Mouse (Mus musculus): ENCODE data around the gene Disc1.

Gene Disc1

GRCm38 (mm10) chr8:125258806-125259500 is 205.0 kb downstream of the Disc1 start:
- DNase-seq (ENCODE audit: low read depth, low spot score), result no peak

GRCm38 (mm10) chr8:125268181-125268705 is 214.2 kb downstream of the Disc1 start:
- no peak for DNase-seq (ENCODE audit: low read depth, low spot score)

GRCm38 (mm10) chr8:125270292-125270691 is 216.3 kb downstream of the Disc1 start:
- DNase-seq (ENCODE audit: low read depth, low spot score), result no peak

GRCm38 (mm10) chr8:125271357-125271756 is 217.4 kb downstream of the Disc1 start:
- no peak for DNase-seq (ENCODE audit: low read depth, low spot score)

- no peak for DNase-seq (ENCODE audit: low read depth, low spot score)
These were observed 218.3 kb downstream of the Disc1 start for GRCm38 (mm10) chr8:125272089-125272866.

- DNase-seq (ENCODE audit: low read depth, low spot score), result no peak
These were observed 223.2 kb downstream of the Disc1 start for GRCm38 (mm10) chr8:125277071-125277682.

GRCm38 (mm10) chr8:125279156-125279555 is 225.2 kb downstream of the Disc1 start:
- no peak for DNase-seq (ENCODE audit: low read depth, low spot score)

- DNase-seq (ENCODE audit: low read depth, low spot score), result no peak
These were observed 225.9 kb downstream of the Disc1 start for GRCm38 (mm10) chr8:125279892-125280291.

GRCm38 (mm10) chr8:125282531-125282930 is 228.5 kb downstream of the Disc1 start:
- DNase-seq (ENCODE audit: low read depth, low spot score), result no peak

GRCm38 (mm10) chr8:125283542-125283941 is 229.5 kb downstream of the Disc1 start:
- DNase-seq (ENCODE audit: low read depth, low spot score), result peak; percentile 22

GRCm38 (mm10) chr8:125284875-125285274 is 230.9 kb downstream of the Disc1 start:
- DNase-seq (ENCODE audit: low read depth, low spot score), result no peak

- no peak for DNase-seq (ENCODE audit: low read depth, low spot score)
These were observed 231.4 kb downstream of the Disc1 start for GRCm38 (mm10) chr8:125285391-125285790.

GRCm38 (mm10) chr8:125285966-125286681 is 232.1 kb downstream of the Disc1 start:
- DNase-seq (ENCODE audit: low read depth, low spot score), result peak; percentile 60

GRCm38 (mm10) chr8:125287311-125287710 is 233.3 kb downstream of the Disc1 start:
- DNase-seq (ENCODE audit: low read depth, low spot score), result no peak

GRCm38 (mm10) chr8:125287841-125288341 is 233.9 kb downstream of the Disc1 start:
- no peak for DNase-seq (ENCODE audit: low read depth, low spot score)

GRCm38 (mm10) chr8:125291506-125291905 is 237.5 kb downstream of the Disc1 start:
- peak; percentile 51 for DNase-seq (ENCODE audit: low read depth, low spot score)

- DNase-seq (ENCODE audit: low read depth, low spot score), result peak; percentile 67
These were observed 238.1 kb downstream of the Disc1 start for GRCm38 (mm10) chr8:125291932-125292717.

GRCm38 (mm10) chr8:125292933-125293591 is 239.1 kb downstream of the Disc1 start:
- DNase-seq (ENCODE audit: low read depth, low spot score), result no peak

GRCm38 (mm10) chr8:125299248-125299647 is 245.3 kb downstream of the Disc1 start:
- no peak for DNase-seq (ENCODE audit: low read depth, low spot score)

- DNase-seq (ENCODE audit: low read depth, low spot score), result no peak
These were observed 248.0 kb downstream of the Disc1 start for GRCm38 (mm10) chr8:125301931-125302361.
